Mouse (Mus musculus) limb, embryonic 13.5 days (tissue): ENCODE data around the gene Anapc5. TPM values are rescaled to one million over a fixed set of nuclear protein-coding genes. Genes with fewer than 3 reads are reported as not detected.

ENCODE experiments used
- ATAC-seq: fragments of 200-750 bp; cut with Nextera tagmentation; 2 replicates; pipeline ENCODE4 v1.8.0; 2017; ENCODE audit warnings: low read depth, moderate number of reproducible peaks, moderate TSS enrichment; ENCODE audit not compliant: low FRiP score
- H3K27ac ChIP-seq: fragments of 300-500 bp; sonication (generic); 2 replicates; pipeline ENCODE4 v1.5.1; 2015; ENCODE audit warnings: inconsistent platforms, mild to moderate bottlenecking, moderate library complexity
- H3K27me3 ChIP-seq: fragments of 300-500 bp; sonication (generic); 2 replicates; pipeline ENCODE4 v1.6.1; 2015; ENCODE audit warnings: mild to moderate bottlenecking, inconsistent platforms
- H3K36me3 ChIP-seq: fragments of 300-500 bp; sonication (generic); 2 replicates; pipeline ENCODE4 v1.6.1; 2015; ENCODE audit warnings: inconsistent platforms, mild to moderate bottlenecking, moderate library complexity
- H3K4me1 ChIP-seq: fragments of 300-500 bp; sonication (generic); 2 replicates; pipeline ENCODE4 v1.6.1; 2015; ENCODE audit warnings: inconsistent platforms
- H3K4me2 ChIP-seq: fragments of 300-500 bp; sonication (generic); replicated peaks from 2 replicates; pipeline ENCODE4 v1.6.1; 2015; ENCODE audit warnings: inconsistent platforms, mild to moderate bottlenecking, moderate library complexity
- H3K4me3 ChIP-seq: fragments of 300-500 bp; sonication (generic); 2 replicates; pipeline ENCODE4 v1.5.1; 2015; ENCODE audit warnings: moderate library complexity, mild to moderate bottlenecking, inconsistent platforms
- H3K9ac ChIP-seq: fragments of 300-500 bp; sonication (generic); 2 replicates; pipeline ENCODE4 v1.6.1; 2015; ENCODE audit warnings: mild to moderate bottlenecking, inconsistent platforms
- H3K9me3 ChIP-seq: fragments of 300-500 bp; sonication (generic); 2 replicates; pipeline ENCODE4 v1.6.1; 2016; ENCODE audit warnings: inconsistent platforms
- WGBS: fragments of 180-500 bp; shearing (Covaris S2); methylation state at CpG from one replicate; pipeline ENCODE4 v1.1.7; 2015; 5-methylcytosine and 5-hydroxymethylcytosine counted together
- polyA plus RNA-seq: library from polyadenylated mRNA; unstranded; fragments of >200 nt; fragmentation: Nextera tagmentation; extraction: Ambion mirVana; gene quantifications from 2 replicates; pipeline ENCODE4 v1.2.1, GENCODE M21; 2015

Gene Anapc5
- polyA plus RNA-seq, 1 experiment from 2014 or later = 482 TPM

DNA sequence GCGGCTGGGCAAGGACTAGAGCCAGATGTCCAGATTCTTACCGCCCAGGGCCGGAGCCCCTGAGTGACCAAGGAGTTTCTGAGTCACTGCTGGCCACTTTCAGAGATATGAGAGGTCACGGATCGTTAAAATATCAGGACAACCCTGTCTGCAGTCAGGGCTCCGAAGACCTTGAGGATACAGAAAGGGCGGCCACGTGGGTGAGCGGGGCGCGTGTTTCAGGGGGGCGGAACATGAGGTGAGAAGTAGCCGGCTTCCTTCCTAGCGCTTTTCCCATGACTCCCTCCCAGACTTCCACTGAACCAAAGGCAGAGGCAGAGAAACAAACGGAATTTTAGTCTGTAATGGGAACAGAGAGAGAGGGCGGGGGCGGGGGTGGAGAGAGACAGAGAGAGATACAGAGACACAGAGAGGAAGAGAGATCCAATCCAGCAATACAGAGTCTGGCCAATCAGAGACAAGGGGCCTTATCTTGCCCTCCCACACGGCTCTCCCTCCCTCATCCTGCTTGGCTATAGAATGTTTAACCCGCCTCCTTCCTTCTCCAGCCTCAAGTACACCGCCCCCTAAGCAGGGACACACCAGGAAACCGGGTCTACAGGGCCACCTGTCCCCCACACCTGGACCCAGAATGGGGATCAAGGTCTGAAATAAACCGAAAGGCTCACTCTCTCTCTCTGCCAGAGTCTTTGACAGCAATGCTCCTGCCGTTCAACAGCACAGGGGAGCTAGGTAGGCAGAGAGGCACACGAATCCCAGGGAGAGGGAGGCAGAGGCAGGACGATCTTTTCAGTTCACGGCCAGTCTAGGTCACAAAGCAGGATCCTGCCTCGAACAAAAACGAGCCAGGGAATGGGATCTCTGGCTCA, 46.2 kb downstream of the Anapc5 start:
- Histone ChIP-seq H3K36me3 (peaks cover 16% of the 10 kb centered on the region; the same call in 1 of the 2 replicates), H3K4me3 (no peak overlapping the region), H3K4me1 (peaks cover 25% of the 10 kb centered on the region), H3K9me3 (0 out of 2 replicates have a peak, but pooled peaks cover 3% of the 10 kb centered on the region), H3K27ac (no peak overlapping the region), H3K27me3 (no peaks in the 10 kb centered on the region), H3K4me2 (no peak overlapping the region), H3K9ac (no peak overlapping the region)
- WGBS = 78% methylated on average over 28 of the region's 28 CpGs
- ATAC-seq = no peak

DNA sequence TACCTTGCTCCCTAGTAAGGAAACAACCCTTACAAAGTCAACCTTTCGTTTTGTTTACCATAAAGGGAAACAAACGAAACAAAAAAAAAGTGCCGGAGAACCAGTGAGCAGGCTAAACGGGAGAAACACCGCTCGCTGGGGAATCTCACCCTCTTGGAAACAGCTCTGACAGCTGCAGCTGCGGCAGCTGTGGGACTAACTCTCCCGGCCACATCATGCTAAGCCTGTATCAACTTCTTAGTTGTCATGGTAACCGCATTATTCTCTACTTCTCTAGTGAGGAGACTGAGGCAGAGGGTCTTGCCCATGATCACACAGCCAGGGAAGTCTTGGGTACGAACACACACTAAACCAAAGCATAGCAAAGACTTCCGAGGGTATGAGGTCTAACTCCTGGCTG, 47.4 kb downstream of the Anapc5 start:
- no peak for ATAC-seq
- no peak overlapping the region for H3K4me3 ChIP-seq

DNA sequence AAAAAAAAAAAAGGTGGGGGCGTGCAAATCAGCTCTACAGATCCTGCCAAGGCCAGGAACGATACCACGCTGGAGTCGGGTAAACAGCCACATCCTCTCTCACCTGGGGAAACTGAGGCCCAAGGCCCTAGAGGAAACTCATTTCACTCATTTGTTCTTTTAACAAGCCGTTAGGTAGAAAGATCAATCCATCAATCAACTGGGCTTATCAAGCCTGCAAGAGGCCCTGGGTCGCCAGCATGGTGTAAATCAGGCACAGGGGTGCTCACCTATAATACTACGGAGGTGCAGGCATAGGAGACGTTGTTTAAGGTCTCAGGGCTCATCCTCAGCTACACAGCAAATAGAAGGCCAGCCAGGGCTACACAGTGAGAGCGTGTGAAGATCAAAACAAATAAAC, 49.7 kb downstream of the Anapc5 start:
- H3K9me3 ChIP-seq = 0 out of 2 replicates have a peak, but pooled peaks cover 3% of the 10 kb centered on the region
- H3K4me3 ChIP-seq = no peak overlapping the region
- peaks cover 14% of the 10 kb centered on the region for H3K4me1 ChIP-seq
- ATAC-seq = no peak
- H3K27ac ChIP-seq = no peak overlapping the region
- no peak overlapping the region for H3K4me2 ChIP-seq
- peaks cover 30% of the 10 kb centered on the region for H3K36me3 ChIP-seq
- no peaks in the 10 kb centered on the region for H3K27me3 ChIP-seq
- WGBS = 84% methylated on average over 9 of the region's 9 CpGs
- no peak overlapping the region for H3K9ac ChIP-seq

More for the DNA sequence above, 47.4 kb downstream of the Anapc5 start:
- Histone ChIP-seq H3K36me3 (peaks cover 26% of the 10 kb centered on the region), H3K4me1 (peaks cover 21% of the 10 kb centered on the region), H3K9ac (no peak overlapping the region), H3K27me3 (no peaks in the 10 kb centered on the region), H3K4me2 (no peak overlapping the region), H3K27ac (no peak overlapping the region), H3K9me3 (0 out of 2 replicates have a peak, but pooled peaks cover 3% of the 10 kb centered on the region)
- 86% methylated on average over 11 of the region's 11 CpGs for WGBS

DNA sequence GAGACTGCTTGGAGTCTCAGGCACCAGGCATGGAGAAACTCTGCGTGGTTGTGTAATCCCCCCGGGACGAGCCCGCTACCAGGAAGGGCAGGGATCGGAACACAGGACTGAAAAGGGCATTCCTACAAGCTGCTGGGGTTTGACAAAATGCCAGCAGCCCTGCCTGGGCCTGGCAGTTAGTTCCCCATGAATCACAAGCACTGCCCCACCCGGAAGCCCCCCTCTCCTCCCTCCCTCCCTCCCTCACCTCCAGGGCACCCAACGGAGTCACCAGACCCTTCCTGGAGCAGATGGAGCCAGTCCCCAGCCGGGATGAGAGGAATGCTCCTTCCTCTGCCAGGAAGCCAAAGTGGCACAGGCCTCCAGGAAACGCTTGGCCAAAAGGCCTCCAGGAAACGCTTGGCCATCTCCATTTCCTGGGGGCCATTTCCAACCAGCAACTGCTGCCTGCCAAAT, 50.3 kb downstream of the Anapc5 start:
- H3K36me3 ChIP-seq = peaks cover 30% of the 10 kb centered on the region
- no peak overlapping the region for H3K4me3 ChIP-seq
- 50% methylated on average over 10 of the region's 10 CpGs for WGBS
- ATAC-seq = no peak
- peak overlapping the region; percentile 53 for H3K9ac ChIP-seq
- peaks cover 14% of the 10 kb centered on the region for H3K4me1 ChIP-seq
- no peak overlapping the region; the same call in 1 of the 2 replicates for H3K4me2 ChIP-seq
- peak overlapping the region; percentile 73 for H3K27ac ChIP-seq
- no peaks in the 10 kb centered on the region for H3K27me3 ChIP-seq
- 0 out of 2 replicates have a peak, but pooled peaks cover 3% of the 10 kb centered on the region for H3K9me3 ChIP-seq

DNA sequence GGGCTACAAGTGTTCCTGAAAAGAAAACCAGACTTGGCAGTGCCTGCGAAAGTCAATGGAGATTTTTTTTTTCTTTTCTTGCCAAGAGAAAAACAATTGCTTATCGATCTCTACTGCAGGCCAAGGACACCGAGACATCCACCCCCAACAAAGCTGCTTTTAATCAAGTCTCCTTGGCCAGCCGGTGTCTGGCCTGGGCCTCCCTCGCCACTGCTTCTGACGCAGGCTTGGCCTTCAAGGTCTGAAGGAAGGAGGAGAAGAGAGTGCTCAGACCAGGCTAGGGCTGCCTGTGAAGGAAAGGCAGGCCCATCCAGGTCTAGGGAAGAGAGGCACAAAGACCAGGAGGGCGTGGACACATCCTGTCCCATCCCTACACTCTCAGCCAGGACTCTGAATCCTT, 50.8 kb downstream of the Anapc5 start:
- H3K4me1 ChIP-seq = peaks cover 14% of the 10 kb centered on the region
- peaks cover 30% of the 10 kb centered on the region for H3K36me3 ChIP-seq
- no peak for ATAC-seq
- no peak overlapping the region; the same call in 1 of the 2 replicates for H3K4me2 ChIP-seq
- 58% methylated on average over 7 of the region's 7 CpGs for WGBS
- H3K9ac ChIP-seq = peak overlapping the region; percentile 53
- H3K27ac ChIP-seq = peak overlapping the region; percentile 73
- H3K4me3 ChIP-seq = no peak overlapping the region
- no peaks in the 10 kb centered on the region for H3K27me3 ChIP-seq
- 0 out of 2 replicates have a peak, but pooled peaks cover 3% of the 10 kb centered on the region for H3K9me3 ChIP-seq

DNA sequence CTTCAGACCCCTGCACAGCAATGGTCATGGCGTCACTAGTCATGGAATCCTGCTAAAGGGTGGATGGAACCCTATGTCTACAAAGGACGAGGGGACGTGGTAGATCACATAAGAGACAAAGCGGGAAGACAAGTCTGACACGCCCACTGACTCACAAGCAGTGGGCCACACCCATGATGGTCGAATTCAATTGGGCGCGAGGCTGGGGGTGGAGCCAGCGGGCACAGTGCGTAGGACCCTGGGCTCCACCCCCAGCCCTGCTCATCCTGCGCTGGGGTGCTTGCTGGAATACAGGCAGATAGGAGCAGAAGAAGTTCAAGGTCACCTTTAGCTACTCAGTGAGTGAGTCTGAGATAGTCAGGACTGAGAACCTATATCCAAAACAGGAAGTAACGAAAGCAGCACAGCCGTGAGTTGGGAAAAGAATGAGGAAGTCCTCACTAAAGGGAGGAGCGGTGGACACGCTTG, 52.0 kb downstream of the Anapc5 start:
- WGBS = 88% methylated on average over 15 of the region's 15 CpGs
- no peak for ATAC-seq
- no peak overlapping the region for H3K27ac ChIP-seq

DNA sequence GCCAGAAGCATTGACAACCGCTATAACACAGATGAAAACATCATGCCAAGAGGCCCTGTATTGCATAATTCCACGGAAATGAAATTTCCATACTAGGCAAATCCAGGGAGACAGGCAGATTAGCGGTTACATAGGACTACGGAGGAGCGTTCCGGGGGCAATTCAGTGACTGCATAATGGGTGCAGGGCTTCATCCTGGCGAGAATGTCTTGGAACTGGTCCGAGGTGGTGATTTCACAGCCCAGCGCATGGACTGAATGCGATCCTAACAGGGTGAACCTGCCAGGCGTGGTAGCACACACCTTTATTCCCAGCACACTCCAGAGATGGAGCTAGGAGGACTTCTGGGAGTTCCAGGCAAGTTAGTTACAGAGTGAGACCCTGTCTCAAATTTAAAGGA, 53.9 kb downstream of the Anapc5 start:
- peaks cover 26% of the 10 kb centered on the region for H3K36me3 ChIP-seq
- 94% methylated on average over 11 of the region's 11 CpGs for WGBS
- H3K9ac ChIP-seq = no peak overlapping the region
- ATAC-seq = no peak
- H3K27me3 ChIP-seq = no peaks in the 10 kb centered on the region
- H3K4me2 ChIP-seq = no peak overlapping the region
- no peak overlapping the region for H3K27ac ChIP-seq
- peaks cover 19% of the 10 kb centered on the region for H3K4me1 ChIP-seq
- H3K9me3 ChIP-seq = no peaks in the 10 kb centered on the region
- no peak overlapping the region for H3K4me3 ChIP-seq

More for the DNA sequence above, 52.0 kb downstream of the Anapc5 start:
- H3K36me3 ChIP-seq = peaks cover 30% of the 10 kb centered on the region
- H3K4me1 ChIP-seq = peaks cover 14% of the 10 kb centered on the region
- no peaks in the 10 kb centered on the region for H3K27me3 ChIP-seq
- no peak overlapping the region for H3K4me3 ChIP-seq
- no peak overlapping the region for H3K4me2 ChIP-seq
- H3K9ac ChIP-seq = no peak overlapping the region
- H3K9me3 ChIP-seq = 0 out of 2 replicates have a peak, but pooled peaks cover 3% of the 10 kb centered on the region

DNA sequence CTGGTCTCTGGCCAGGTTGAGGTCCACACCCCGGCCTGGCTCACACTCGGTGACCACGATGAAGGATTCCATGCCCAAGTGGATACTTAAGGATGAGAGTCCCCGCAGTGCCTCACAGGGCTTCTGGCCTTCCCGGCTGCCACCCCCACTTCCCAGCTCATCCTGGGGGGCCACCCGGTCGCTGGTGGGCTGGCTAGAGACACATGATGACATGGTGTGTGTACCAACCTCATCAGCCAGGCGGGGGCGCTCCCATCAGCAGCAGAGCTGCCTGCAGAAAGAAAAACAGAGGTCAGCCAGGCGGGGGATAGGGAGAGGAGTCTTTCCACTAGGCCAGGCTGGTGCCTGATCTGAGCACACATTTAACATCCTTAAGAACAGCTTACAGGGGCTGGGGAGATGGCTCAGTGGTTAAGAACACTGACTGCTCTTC, 57.1 kb downstream of the Anapc5 start:
- no peaks in the 10 kb centered on the region for H3K9me3 ChIP-seq
- no peak overlapping the region for H3K27ac ChIP-seq
- peaks cover 24% of the 10 kb centered on the region for H3K36me3 ChIP-seq
- H3K4me1 ChIP-seq = 0 out of 2 replicates have a peak, but pooled peaks cover 5% of the 10 kb centered on the region
- no peaks in the 10 kb centered on the region for H3K27me3 ChIP-seq
- H3K4me2 ChIP-seq = no peak overlapping the region
- no peak overlapping the region for H3K4me3 ChIP-seq
- ATAC-seq = no peak
- no peak overlapping the region for H3K9ac ChIP-seq
- 58% methylated on average over 10 of the region's 10 CpGs for WGBS

DNA sequence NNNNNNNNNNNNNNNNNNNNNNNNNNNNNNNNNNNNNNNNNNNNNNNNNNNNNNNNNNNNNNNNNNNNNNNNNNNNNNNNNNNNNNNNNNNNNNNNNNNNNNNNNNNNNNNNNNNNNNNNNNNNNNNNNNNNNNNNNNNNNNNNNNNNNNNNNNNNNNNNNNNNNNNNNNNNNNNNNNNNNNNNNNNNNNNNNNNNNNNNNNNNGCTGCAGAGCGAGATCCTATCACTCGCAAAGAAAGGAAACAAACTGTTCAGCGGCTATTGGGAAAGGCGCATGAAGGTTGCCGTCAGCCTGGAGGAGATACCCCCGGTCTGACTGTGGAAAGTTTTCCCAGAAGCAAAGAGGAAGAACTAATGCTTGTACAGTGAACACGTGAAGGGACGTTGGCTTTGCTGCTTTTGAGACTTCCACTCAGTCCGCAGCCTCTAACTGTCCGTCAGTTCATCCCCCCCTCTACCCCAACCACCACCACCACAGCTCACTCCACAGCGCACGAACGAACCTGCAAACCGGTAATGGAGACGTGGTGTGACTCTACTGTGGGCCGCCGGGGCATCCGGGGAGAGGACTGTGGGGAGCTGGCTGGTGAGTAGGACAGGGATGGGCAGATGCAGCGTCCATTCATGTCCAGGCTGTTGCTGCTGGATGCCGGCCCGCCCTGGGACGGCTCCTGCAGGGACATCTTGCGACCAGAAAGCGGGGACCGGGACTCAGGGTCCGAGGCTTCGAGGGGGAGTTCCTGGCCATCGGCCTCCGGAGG, 57.7 kb downstream of the Anapc5 start:
- Histone ChIP-seq H3K4me1 (0 out of 2 replicates have a peak, but pooled peaks cover 5% of the 10 kb centered on the region), H3K27me3 (no peaks in the 10 kb centered on the region), H3K4me2 (no peak overlapping the region), H3K9ac (no peak overlapping the region), H3K9me3 (no peaks in the 10 kb centered on the region), H3K4me3 (no peak overlapping the region), H3K27ac (no peak overlapping the region), H3K36me3 (peaks cover 28% of the 10 kb centered on the region)
- ATAC-seq = no peak
- WGBS = 86% methylated on average over 29 of the region's 29 CpGs

DNA sequence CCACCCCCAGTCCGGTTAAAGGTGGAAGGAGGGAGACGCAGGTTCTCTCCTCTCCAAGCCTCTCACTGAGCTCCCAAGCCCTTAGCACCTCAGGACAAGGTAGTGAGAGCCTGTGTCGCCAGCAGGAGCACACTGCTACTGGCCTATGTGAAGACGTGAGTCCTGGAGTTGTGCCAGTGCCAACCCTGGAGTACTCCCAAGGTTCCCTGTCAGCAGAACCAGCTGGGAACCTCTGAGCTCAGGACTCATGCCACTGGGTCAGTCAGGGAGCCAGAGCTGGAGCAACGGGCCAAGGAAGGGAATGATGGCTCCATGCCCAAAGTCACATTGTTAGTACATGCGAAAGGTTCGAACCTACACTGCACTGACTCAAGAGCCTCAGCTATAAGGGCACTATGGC, 64.5 kb downstream of the Anapc5 start:
- Histone ChIP-seq H3K9me3 (no peaks in the 10 kb centered on the region), H3K27me3 (no peaks in the 10 kb centered on the region), H3K27ac (no peak overlapping the region), H3K4me2 (no peak overlapping the region), H3K4me1 (no peaks in the 10 kb centered on the region), H3K9ac (no peak overlapping the region), H3K36me3 (peaks cover 59% of the 10 kb centered on the region), H3K4me3 (no peak overlapping the region)
- 92% methylated on average over 7 of the region's 7 CpGs for WGBS
- ATAC-seq = no peak

DNA sequence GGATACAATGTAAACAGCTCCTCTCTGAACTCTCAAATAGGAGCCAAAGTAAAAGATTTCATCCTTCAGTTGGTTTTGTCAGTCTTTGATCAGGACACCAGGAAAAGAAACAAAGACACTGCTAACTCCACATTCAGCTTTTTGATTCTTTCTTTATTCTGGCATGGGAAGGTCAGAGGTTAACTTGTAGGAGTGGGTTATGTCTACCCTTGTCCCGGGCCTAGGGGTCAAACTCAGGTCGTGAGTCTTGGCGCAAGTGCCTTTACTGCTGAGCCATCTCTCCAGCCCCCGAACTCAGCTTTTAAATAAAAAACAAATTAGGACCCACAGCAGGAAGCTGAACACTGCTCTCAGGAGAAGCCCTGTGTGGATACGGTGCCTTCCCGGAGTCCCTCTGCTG, 65.0 kb downstream of the Anapc5 start:
- ATAC-seq = no peak
- H3K27me3 ChIP-seq = no peaks in the 10 kb centered on the region
- 76% methylated on average over 6 of the region's 6 CpGs for WGBS
- no peaks in the 10 kb centered on the region for H3K9me3 ChIP-seq
- no peak overlapping the region for H3K9ac ChIP-seq
- H3K27ac ChIP-seq = no peak overlapping the region
- H3K4me1 ChIP-seq = no peaks in the 10 kb centered on the region
- no peak overlapping the region for H3K4me3 ChIP-seq
- peaks cover 59% of the 10 kb centered on the region for H3K36me3 ChIP-seq
- H3K4me2 ChIP-seq = no peak overlapping the region

DNA sequence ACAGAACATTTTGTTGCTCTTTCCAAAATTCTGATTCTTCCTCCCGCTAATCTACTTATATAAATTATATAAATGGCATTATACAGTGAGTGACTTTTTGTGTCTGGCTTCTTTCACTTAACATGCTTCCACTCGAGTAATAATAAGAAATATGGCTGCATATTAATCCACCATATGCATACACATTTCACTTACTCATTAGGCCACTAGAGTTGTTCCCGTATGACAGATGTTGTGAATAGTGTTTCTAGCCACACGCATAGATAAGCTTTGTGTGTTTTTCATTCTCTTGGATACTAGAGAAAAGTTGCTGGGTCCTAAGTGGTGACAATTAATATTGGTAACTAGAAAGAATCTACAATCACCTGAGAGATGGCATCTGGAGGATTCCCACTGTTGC, 65.5 kb downstream of the Anapc5 start:
- Histone ChIP-seq H3K27ac (no peak overlapping the region), H3K4me2 (no peak overlapping the region), H3K4me3 (no peak overlapping the region), H3K36me3 (peaks cover 59% of the 10 kb centered on the region), H3K27me3 (no peaks in the 10 kb centered on the region), H3K9ac (no peak overlapping the region), H3K9me3 (no peaks in the 10 kb centered on the region), H3K4me1 (no peaks in the 10 kb centered on the region)
- no peak for ATAC-seq
- 96% methylated on average over 4 of the region's 4 CpGs for WGBS
